Mouse (Mus musculus): ENCODE measurements around the gene Cxcl15. TPM values are rescaled to one million over a fixed set of nuclear protein-coding genes. Genes with fewer than 3 reads are reported as not detected.
"Not testable (repeated sequence)": the region's sequence is repeated elsewhere in the genome, so short reads cannot be mapped to it uniquely, and the experiment has no call there.

Gene Cxcl15
- polyA plus RNA-seq, 1 experiment = not detected

DNA sequence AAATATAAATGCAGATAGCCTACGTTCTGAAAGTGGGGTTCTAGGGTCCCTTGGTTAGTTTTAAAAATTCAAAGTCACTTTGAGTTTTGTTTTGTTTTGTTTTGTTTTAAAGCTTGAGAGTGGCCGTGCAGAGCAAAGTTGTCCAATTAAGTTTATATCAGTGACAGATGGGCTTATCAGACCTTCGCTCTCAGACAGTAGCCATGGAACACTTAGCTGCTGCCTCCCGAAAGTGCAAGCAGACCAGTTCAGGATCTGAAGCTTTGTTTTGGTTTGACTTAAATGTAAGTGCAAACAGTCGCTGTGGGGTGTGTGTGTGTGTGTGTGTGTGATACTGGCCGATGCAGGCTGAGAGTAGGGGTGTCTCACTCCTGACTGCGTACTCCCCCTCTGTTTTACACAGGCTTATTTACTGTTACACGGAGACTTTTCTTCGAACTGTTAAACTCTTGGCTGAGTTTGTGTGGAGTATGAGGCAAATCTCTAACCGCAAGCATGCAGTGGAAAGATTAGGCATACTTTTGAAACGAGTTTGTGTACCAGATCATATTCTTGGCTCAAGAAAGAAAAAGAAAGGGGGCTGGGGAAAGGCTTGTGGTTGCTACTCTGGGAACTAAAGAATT, 37.9 kb downstream of the Cxcl15 start:
- Histone ChIP-seq H3K4me1 (ENCODE audit: control insufficient read depth, insufficient read depth, insufficient read length) (no peaks in the 10 kb centered on the region), H3K4me3 (ENCODE audit: extremely low read depth, insufficient read depth, insufficient read length) (no peak overlapping the region), H3K27me3 (ENCODE audit: control insufficient read depth, insufficient read depth, low read length) (no peaks in the 10 kb centered on the region), H3K27ac (ENCODE audit: insufficient read depth, low read length) (no peak overlapping the region), H3K36me3 (ENCODE audit: control insufficient read depth, insufficient read depth, low read length) (no peaks in the 10 kb centered on the region)
- no peak for DNase-seq (ENCODE audit: low read depth in 1 of 2, low spot score in 2 of 2)
- no peak for TF ChIP-seq CTCF (IDR thresholded peaks at IDR 0.05; ENCODE audit: extremely low read depth, insufficient read depth, insufficient read length, insufficient replicate concordance)
- no peak for TF ChIP-seq POLR2A (IDR thresholded peaks at IDR 0.05; ENCODE audit: low read depth, low read length)
- WGBS = 82% methylated on average over 11 of the region's 11 CpGs

GRCm38 (mm10) chr5:90832768-90833388, 38.5 kb downstream of the Cxcl15 start:
- no peaks in the 10 kb centered on the region for H3K4me1 ChIP-seq (ENCODE audit: control insufficient read depth, insufficient read depth, insufficient read length)
- H3K4me3 ChIP-seq (ENCODE audit: extremely low read depth, insufficient read depth, insufficient read length) = no peak overlapping the region
- H3K27ac ChIP-seq (ENCODE audit: insufficient read depth, low read length) = no peak overlapping the region
- TF ChIP-seq POLR2A (IDR thresholded peaks at IDR 0.05; ENCODE audit: low read depth, low read length) = no peak
- TF ChIP-seq CTCF (IDR thresholded peaks at IDR 0.05; ENCODE audit: extremely low read depth, insufficient read depth, insufficient read length, insufficient replicate concordance) = no peak
- no peak for DNase-seq (ENCODE audit: low read depth in 1 of 2, low spot score in 2 of 2)
- WGBS = 88% methylated on average over 8 of the region's 8 CpGs
- H3K36me3 ChIP-seq (ENCODE audit: control insufficient read depth, insufficient read depth, low read length) = no peaks in the 10 kb centered on the region
- H3K27me3 ChIP-seq (ENCODE audit: control insufficient read depth, insufficient read depth, low read length) = no peaks in the 10 kb centered on the region

DNA sequence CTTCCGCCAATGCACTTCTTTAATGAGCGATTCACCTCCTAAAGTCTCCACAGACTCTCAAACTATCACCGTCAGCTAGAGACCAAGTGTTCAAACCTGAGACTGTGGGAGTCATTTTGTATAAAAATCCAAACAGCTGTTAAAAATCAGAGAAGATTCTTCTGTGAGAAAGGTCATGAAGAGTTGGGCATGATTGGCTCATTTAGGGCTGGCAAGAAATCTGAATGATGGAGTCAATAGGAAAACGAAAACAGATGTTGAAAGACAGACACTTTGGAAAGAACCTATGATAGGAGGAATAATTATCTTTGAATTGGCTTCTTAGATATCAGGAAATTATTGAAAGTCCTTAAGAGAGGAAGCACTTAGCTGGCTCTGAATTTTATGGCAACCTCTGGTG, 40.1 kb downstream of the Cxcl15 start:
- WGBS = 89% methylated on average over 4 of the region's 4 CpGs
- TF ChIP-seq POLR2A (IDR thresholded peaks at IDR 0.05; ENCODE audit: low read depth, low read length) (no peak), CTCF (IDR thresholded peaks at IDR 0.05; ENCODE audit: extremely low read depth, insufficient read depth, insufficient read length, insufficient replicate concordance) (no peak)
- DNase-seq (ENCODE audit: low read depth in 1 of 2, low spot score in 2 of 2) = no peak
- Histone ChIP-seq H3K27me3 (ENCODE audit: control insufficient read depth, insufficient read depth, low read length) (no peaks in the 10 kb centered on the region), H3K36me3 (ENCODE audit: control insufficient read depth, insufficient read depth, low read length) (no peaks in the 10 kb centered on the region), H3K4me3 (ENCODE audit: extremely low read depth, insufficient read depth, insufficient read length) (no peak overlapping the region), H3K27ac (ENCODE audit: insufficient read depth, low read length) (no peak overlapping the region), H3K4me1 (ENCODE audit: control insufficient read depth, insufficient read depth, insufficient read length) (no peaks in the 10 kb centered on the region)

DNA sequence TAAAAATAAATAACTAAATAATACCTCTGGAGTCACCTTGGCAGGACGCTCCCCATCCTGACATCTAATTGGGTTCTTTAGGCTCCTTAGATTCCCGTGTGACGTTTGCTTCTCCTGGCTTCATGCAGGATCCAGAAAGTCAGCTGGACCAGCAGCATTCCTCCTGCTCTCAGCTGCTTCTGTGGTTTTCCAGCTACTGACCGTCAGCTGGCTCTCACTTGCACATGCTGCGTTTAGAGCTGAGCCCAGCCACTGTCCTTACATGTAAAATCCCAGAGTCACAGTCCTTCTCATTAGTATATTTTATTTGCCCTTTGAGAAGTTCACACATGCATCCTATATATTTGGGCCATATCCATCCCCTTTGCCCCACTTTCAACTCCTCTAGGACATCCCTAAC, 44.2 kb downstream of the Cxcl15 start:
- Histone ChIP-seq H3K4me3 (ENCODE audit: extremely low read depth, insufficient read depth, insufficient read length) (no peak overlapping the region), H3K36me3 (ENCODE audit: control insufficient read depth, insufficient read depth, low read length) (no peaks in the 10 kb centered on the region), H3K4me1 (ENCODE audit: control insufficient read depth, insufficient read depth, insufficient read length) (no peaks in the 10 kb centered on the region), H3K27ac (ENCODE audit: insufficient read depth, low read length) (no peak overlapping the region), H3K27me3 (ENCODE audit: control insufficient read depth, insufficient read depth, low read length) (no peaks in the 10 kb centered on the region)
- TF ChIP-seq CTCF (IDR thresholded peaks at IDR 0.05; ENCODE audit: extremely low read depth, insufficient read depth, insufficient read length, insufficient replicate concordance) = no peak
- TF ChIP-seq POLR2A (IDR thresholded peaks at IDR 0.05; ENCODE audit: low read depth, low read length) = no peak
- WGBS = 88% methylated on average over 5 of the region's 5 CpGs
- DNase-seq (ENCODE audit: low read depth in 1 of 2, low spot score in 2 of 2) = no peak

DNA sequence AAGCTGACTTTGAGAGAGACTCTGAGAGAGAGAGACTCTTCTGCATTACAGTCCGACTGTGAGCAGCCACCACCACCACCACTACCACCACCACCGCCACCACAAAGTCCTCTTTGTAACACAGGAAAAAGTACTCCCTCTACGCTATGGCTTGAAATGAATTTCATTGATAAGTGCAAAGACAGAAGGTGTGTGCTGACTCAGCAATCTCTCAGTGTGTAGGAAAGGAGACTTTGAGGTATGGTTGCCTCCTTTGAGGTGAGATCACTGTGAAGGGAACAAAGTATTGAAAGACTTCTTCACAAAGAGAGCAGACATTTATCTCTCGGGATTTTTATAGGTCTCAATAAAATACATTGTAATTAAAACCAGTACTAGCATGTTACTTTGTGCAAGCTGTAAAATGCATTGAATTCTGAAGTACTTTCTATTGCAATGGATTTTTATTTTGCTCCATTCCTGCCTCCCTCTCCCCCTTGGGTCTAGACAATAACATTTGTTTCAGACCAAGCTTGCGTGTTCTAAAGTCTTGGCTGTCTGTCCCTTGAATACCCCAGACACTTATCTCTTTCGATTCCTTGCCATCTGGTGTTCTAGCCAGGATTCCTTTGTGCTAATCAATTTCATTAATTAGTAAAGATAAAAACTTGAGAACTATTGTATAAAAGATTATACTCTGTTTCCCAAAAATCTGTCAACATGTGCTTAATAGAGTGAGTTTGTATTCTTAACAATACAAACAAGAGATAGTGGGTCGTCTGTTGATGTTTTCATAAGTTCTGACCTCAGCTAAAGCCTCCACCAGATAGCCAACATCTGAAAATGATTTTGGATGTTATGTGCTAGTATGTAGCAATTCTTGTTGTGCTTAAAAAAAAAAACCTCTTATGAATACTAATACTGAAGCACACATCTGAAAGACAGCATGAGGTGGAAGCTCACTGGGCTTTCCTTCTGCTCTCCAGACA, 46.9 kb downstream of the Cxcl15 start:
- no peaks in the 10 kb centered on the region for H3K27me3 ChIP-seq (ENCODE audit: control insufficient read depth, insufficient read depth, low read length)
- no peak overlapping the region for H3K4me3 ChIP-seq (ENCODE audit: extremely low read depth, insufficient read depth, insufficient read length)
- DNase-seq (ENCODE audit: low read depth in 1 of 2, low spot score in 2 of 2) = no peak
- no peak overlapping the region for H3K27ac ChIP-seq (ENCODE audit: insufficient read depth, low read length)
- no peaks in the 10 kb centered on the region for H3K36me3 ChIP-seq (ENCODE audit: control insufficient read depth, insufficient read depth, low read length)
- H3K4me1 ChIP-seq (ENCODE audit: control insufficient read depth, insufficient read depth, insufficient read length) = no peaks in the 10 kb centered on the region
- TF ChIP-seq POLR2A (IDR thresholded peaks at IDR 0.05; ENCODE audit: low read depth, low read length) (no peak), CTCF (IDR thresholded peaks at IDR 0.05; ENCODE audit: extremely low read depth, insufficient read depth, insufficient read length, insufficient replicate concordance) (no peak)
- WGBS = 68% methylated on average over 7 of the region's 7 CpGs

- TF ChIP-seq CTCF (IDR thresholded peaks at IDR 0.05; ENCODE audit: extremely low read depth, insufficient read depth, insufficient read length, insufficient replicate concordance) (no peak), POLR2A (IDR thresholded peaks at IDR 0.05; ENCODE audit: low read depth, low read length) (no peak)
- Histone ChIP-seq H3K4me3 (ENCODE audit: extremely low read depth, insufficient read depth, insufficient read length) (no peak overlapping the region), H3K36me3 (ENCODE audit: control insufficient read depth, insufficient read depth, low read length) (no peaks in the 10 kb centered on the region), H3K4me1 (ENCODE audit: control insufficient read depth, insufficient read depth, insufficient read length) (no peaks in the 10 kb centered on the region), H3K27me3 (ENCODE audit: control insufficient read depth, insufficient read depth, low read length) (no peaks in the 10 kb centered on the region), H3K27ac (ENCODE audit: insufficient read depth, low read length) (no peak overlapping the region)
- DNase-seq (ENCODE audit: low read depth in 1 of 2, low spot score in 2 of 2) = no peak
- 87% methylated on average over 3 of the region's 3 CpGs for WGBS
Measured at GRCm38 (mm10) chr5:90843891-90844290, 49.6 kb downstream of the Cxcl15 start.

DNA sequence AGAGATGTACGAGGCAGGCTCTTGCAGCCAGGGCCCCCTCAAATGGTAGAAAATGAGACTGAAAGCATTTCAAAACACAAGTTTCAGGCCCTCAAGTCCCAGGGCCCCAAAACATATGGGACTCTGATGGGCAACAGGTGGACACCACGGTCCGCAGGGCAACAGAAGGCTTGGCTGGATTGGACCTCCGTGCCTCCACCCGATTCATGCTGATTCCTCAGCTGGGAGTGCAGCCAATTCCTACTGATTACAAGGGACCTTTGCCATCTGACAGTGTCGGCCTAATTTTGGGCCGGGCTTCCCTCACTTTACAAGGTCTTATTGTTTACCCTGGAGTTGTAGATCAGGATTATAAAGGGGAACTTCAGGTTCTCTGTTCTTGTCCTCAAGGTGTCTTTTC, 55.8 kb downstream of the Cxcl15 start:
- H3K36me3 ChIP-seq (ENCODE audit: control insufficient read depth, insufficient read depth, low read length); H3K4me1 ChIP-seq (ENCODE audit: control insufficient read depth, insufficient read depth, insufficient read length); H3K27ac ChIP-seq (ENCODE audit: insufficient read depth, low read length); H3K27me3 ChIP-seq (ENCODE audit: control insufficient read depth, insufficient read depth, low read length); DNase-seq (ENCODE audit: low read depth in 1 of 2, low spot score in 2 of 2); H3K4me3 ChIP-seq (ENCODE audit: extremely low read depth, insufficient read depth, insufficient read length): not testable (repeated sequence)
- 83% methylated on average over 7 of the region's 7 CpGs for WGBS

- WGBS = 93% methylated on average over 11 of the region's 11 CpGs
- not testable (repeated sequence) for H3K4me3 ChIP-seq (ENCODE audit: extremely low read depth, insufficient read depth, insufficient read length); DNase-seq (ENCODE audit: low read depth in 1 of 2, low spot score in 2 of 2); H3K27ac ChIP-seq (ENCODE audit: insufficient read depth, low read length); H3K27me3 ChIP-seq (ENCODE audit: control insufficient read depth, insufficient read depth, low read length); H3K36me3 ChIP-seq (ENCODE audit: control insufficient read depth, insufficient read depth, low read length); H3K4me1 ChIP-seq (ENCODE audit: control insufficient read depth, insufficient read depth, insufficient read length)
Measured at GRCm38 (mm10) chr5:90851391-90851790, 57.1 kb downstream of the Cxcl15 start.
